Mouse (Mus musculus): ENCODE data around the gene Il31ra.

DNA sequence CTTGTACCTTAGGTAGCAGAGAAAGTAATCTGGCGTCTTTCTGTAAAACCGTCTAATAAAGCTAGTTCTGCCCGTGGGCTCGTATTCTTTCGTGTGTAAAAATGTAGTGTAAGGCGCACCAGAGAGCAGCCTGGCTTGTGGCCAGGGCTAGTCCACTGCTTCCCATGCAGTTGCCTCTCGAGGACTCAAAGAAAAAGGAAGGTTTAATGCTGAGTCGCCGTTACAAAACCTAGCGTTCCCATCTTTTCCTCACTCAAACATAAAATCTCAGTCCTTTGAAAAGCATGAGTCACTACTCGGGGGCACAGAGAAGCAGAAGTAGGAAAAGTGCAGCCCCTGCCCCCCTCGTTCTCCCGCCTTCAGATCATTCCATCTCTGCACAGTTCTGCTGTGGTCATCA is 87.4 kb downstream of the Il31ra start:
- no peak for TF ChIP-seq CTCF (IDR thresholded peaks at IDR 0.05; ENCODE audit: control insufficient read depth, insufficient read depth, insufficient replicate concordance, low read depth, low read length)
- TF ChIP-seq POLR2A (IDR thresholded peaks at IDR 0.05; ENCODE audit: control insufficient read depth, low read depth, low read length) = no peak
